Mouse (Mus musculus) kidney, embryonic 14.5 days (tissue): ENCODE results near the gene 1500009C09Rik. TPM values are rescaled to one million over a fixed set of nuclear protein-coding genes. Genes with fewer than 3 reads are reported as not detected.

Experiments
- ATAC-seq: fragments of 200-750 bp; cut with Nextera tagmentation; 2 replicates; pipeline ENCODE4 v1.8.0; 2017; ENCODE audit warnings: moderate number of reproducible peaks, mild to moderate bottlenecking, moderate TSS enrichment, moderate library complexity; ENCODE audit not compliant: low FRiP score, low TSS enrichment
- H3K27ac ChIP-seq: fragments of 300-500 bp; sonication (generic); 2 replicates; pipeline ENCODE4 v1.5.1; 2014; ENCODE audit warnings: low read depth, mild to moderate bottlenecking, low read length, moderate library complexity, mixed read lengths
- H3K27me3 ChIP-seq: fragments of 300-500 bp; sonication (generic); 2 replicates; pipeline ENCODE4 v1.6.1; 2014; ENCODE audit warnings: mild to moderate bottlenecking, low read length; ENCODE audit not compliant: control insufficient read depth, insufficient read depth
- H3K36me3 ChIP-seq: fragments of 300-500 bp; sonication (generic); 2 replicates; pipeline ENCODE4 v1.6.1; 2014; ENCODE audit warnings: low read length, mixed read lengths; ENCODE audit not compliant: control insufficient read depth, insufficient read depth
- H3K4me1 ChIP-seq: fragments of 300-500 bp; sonication (generic); 2 replicates; pipeline ENCODE4 v1.6.1; 2014; ENCODE audit warnings: low read length, mixed read lengths; ENCODE audit not compliant: control insufficient read depth, insufficient read depth
- H3K4me2 ChIP-seq: fragments of 300-500 bp; sonication (generic); replicated peaks from 2 replicates; pipeline ENCODE4 v1.6.1; 2014; ENCODE audit warnings: low read depth, mild to moderate bottlenecking, low read length
- H3K4me3 ChIP-seq: fragments of 300-500 bp; sonication (generic); 2 replicates; pipeline ENCODE4 v1.5.1; 2014; ENCODE audit warnings: mild to moderate bottlenecking, low read length
- H3K9ac ChIP-seq: fragments of 300-500 bp; sonication (generic); 2 replicates; pipeline ENCODE4 v1.6.1; 2014; ENCODE audit warnings: low read depth, mild to moderate bottlenecking, low read length, moderate library complexity
- H3K9me3 ChIP-seq: fragments of 300-500 bp; sonication (generic); 2 replicates; pipeline ENCODE4 v1.6.1; 2016; ENCODE audit warnings: low read length; ENCODE audit not compliant: control insufficient read depth
- WGBS: fragments of 180-500 bp; shearing (Covaris S2); extraction: QIAGEN DNeasy Blood & Tissue Kit; methylation state at CpG from one replicate; pipeline ENCODE4 v1.1.7; 2014; 5-methylcytosine and 5-hydroxymethylcytosine counted together
- polyA plus RNA-seq: library from polyadenylated mRNA; unstranded; fragments of >200 nt; fragmentation: Nextera tagmentation; extraction: Ambion mirVana; gene quantifications from 2 replicates; pipeline ENCODE4 v1.2.1, GENCODE M21; 2014

Gene 1500009C09Rik
- polyA plus RNA-seq, 1 experiment from 2014 or later: not detected

GRCm38 (mm10) chr15:82308416-82308815 is 56.2 kb downstream of the 1500009C09Rik start:
- WGBS: 78% methylated on average over 3 of the region's 3 CpGs
- no peaks in the 10 kb centered on the region for H3K4me1 ChIP-seq
- no peaks in the 10 kb centered on the region for H3K36me3 ChIP-seq
- H3K27me3 ChIP-seq: no peaks in the 10 kb centered on the region
- no peaks in the 10 kb centered on the region for H3K9me3 ChIP-seq
- ATAC-seq: no peak
- no peak overlapping the region for H3K4me2 ChIP-seq
- H3K9ac ChIP-seq: no peak overlapping the region
- no peak overlapping the region for H3K27ac ChIP-seq
- no peak overlapping the region for H3K4me3 ChIP-seq

Other genes with a start within 250 kb of the 1500009C09Rik start
- 18.9 and 33.0 TPM in 2 replicates for gene Desi1, start 218.5 kb upstream of the 1500009C09Rik start, polyA plus RNA-seq
- 342 and 399 TPM in 2 replicates for gene Snu13, start 204.8 kb upstream of the 1500009C09Rik start, polyA plus RNA-seq
- gene 4930407I10Rik, start 193.2 kb upstream of the 1500009C09Rik start, polyA plus RNA-seq: not detected in 2 replicates
- gene Mei1, start 182.4 kb upstream of the 1500009C09Rik start, polyA plus RNA-seq: 0.07 TPM in 1 of 2 replicates, not detected in the other
- 12.8 and 19.6 TPM in 2 replicates for gene Ccdc134, start 124.5 kb upstream of the 1500009C09Rik start, polyA plus RNA-seq
- 76.9 and 114 TPM in 2 replicates for gene Srebf2, start 105.2 kb upstream of the 1500009C09Rik start, polyA plus RNA-seq
- 0.80 and 1.1 TPM in 2 replicates for gene Shisa8, start 39.6 kb upstream of the 1500009C09Rik start, polyA plus RNA-seq
- gene Tnfrsf13c, start 28.0 kb upstream of the 1500009C09Rik start, polyA plus RNA-seq: 0.12 and 0.13 TPM in 2 replicates
- gene Cenpm, start 7.6 kb upstream of the 1500009C09Rik start, polyA plus RNA-seq: 83.3 and 116 TPM in 2 replicates
- 8.6 and 15.8 TPM in 2 replicates for gene Sept3, start 22.5 kb downstream of the 1500009C09Rik start, polyA plus RNA-seq
- 0.23 and 0.65 TPM in 2 replicates for gene Wbp2nl, start 46.6 kb downstream of the 1500009C09Rik start, polyA plus RNA-seq
- 43.6 and 57.3 TPM in 2 replicates for gene Naga, start 86.5 kb downstream of the 1500009C09Rik start, polyA plus RNA-seq
- gene Pheta2, start 86.5 kb downstream of the 1500009C09Rik start, polyA plus RNA-seq: 4.7 and 8.9 TPM in 2 replicates
- 276 and 306 TPM in 2 replicates for gene Smdt1, start 86.6 kb downstream of the 1500009C09Rik start, polyA plus RNA-seq
- gene Ndufa6, start 101.9 kb downstream of the 1500009C09Rik start, polyA plus RNA-seq: 396 and 553 TPM in 2 replicates
- gene Cyp2d22, start 127.9 kb downstream of the 1500009C09Rik start, polyA plus RNA-seq: 7.0 and 8.2 TPM in 2 replicates
- gene Cyp2d11, start 141.6 kb downstream of the 1500009C09Rik start, polyA plus RNA-seq: not detected in 2 replicates
- not detected in 2 replicates for gene Cyp2d10, start 154.8 kb downstream of the 1500009C09Rik start, polyA plus RNA-seq
- gene Cyp2d9, start 181.0 kb downstream of the 1500009C09Rik start, polyA plus RNA-seq: 0.16 TPM in 1 of 2 replicates, not detected in the other